Mouse (Mus musculus): ENCODE results near the gene Cdk14.

DNA sequence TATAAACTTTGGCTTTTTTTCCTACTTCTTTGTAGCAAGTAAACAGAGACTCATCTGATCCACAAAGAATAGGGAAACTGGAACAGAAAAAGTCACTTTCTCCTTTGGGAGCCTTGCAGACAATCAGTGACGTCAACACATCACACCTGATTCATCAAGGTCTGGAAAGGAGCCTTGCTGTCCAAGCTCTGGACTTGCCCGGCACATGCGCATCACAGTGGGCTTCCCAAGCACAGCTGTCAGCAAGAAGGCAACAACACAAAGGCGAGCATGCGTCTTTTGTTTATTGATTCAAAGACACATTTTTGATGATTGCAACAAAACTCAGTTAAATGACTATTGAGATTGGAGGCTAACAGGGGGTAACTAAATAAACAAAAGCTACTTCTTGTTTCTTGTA lies 47.2 kb downstream of the Cdk14 start:
- TF ChIP-seq CTCF (IDR thresholded peaks at IDR 0.05; ENCODE audit: insufficient read depth, low read depth, low read length) = no peak
- TF ChIP-seq POLR2A (IDR thresholded peaks at IDR 0.05; ENCODE audit: insufficient read depth, low read depth, low read length) = no peak

Measured in olfactory bulb, adult 2 months (tissue).